Mouse (Mus musculus): ENCODE results near the gene Sh3glb2. TPM values are rescaled to one million over a fixed set of nuclear protein-coding genes. Genes with fewer than 3 reads are reported as not detected.

Sh3glb2 gene
- polyA plus RNA-seq, 1 experiment from 2014 or later = 97.3 TPM

DNA sequence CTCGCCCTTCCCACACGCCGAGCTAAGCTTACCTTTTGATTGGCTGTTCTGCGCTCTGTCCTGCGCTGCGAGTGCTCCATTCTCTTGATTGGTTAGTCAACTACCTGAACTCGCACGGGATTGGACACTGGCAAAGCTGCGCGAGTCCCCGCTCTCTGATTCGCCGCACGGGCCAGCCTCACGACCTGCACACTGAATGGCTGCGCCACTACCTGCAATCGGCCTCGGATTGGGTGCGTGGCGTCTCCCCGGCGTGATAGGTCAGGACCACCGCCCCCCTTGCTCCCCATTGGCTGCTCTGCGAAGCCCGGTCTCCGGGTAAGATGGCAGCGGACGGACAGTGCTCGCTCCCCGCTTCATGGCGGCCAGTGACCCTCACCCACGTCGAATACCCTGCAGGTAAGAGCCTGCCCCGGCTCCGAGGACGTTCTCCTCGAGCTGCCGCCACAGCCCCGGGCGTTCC, 33.0 kb upstream of the Sh3glb2 start, which contains the start of gene Dolpp1:
Gene Dolpp1, plus strand, starts transcription at position 141 of the 463 bp plus-strand sequence.
- Histone ChIP-seq H3K27ac (replicated peaks in 1 of 2; ENCODE audit: control insufficient read depth in 1 of 2, insufficient read depth in 1 of 2, low read depth in 2 of 2, low read length in 2 of 2) (peak within 1 kb of the TSS; percentile 77 to 89), H3K9ac (ENCODE audit: low read length) (peak within 1 kb of the TSS; percentile 83), H3K4me3 (ENCODE audit: control insufficient read depth in 1 of 2, insufficient read depth in 1 of 2, low read depth in 1 of 2, low read length in 2 of 2) (peak within 1 kb of the TSS; percentile 88 to 91), H3K9me3 (ENCODE audit: control insufficient read depth, low read length) (no peaks in the 10 kb centered on the region), H3K4me1 (ENCODE audit: control insufficient read depth in 2 of 2, insufficient read depth in 2 of 2, low read length in 2 of 2) (peaks cover 5 to 14% of the 10 kb centered on the region in 2 experiments), H3K36me3 (ENCODE audit: control insufficient read depth, insufficient read depth, low read length) (peaks cover 23% of the 10 kb centered on the region), H3K27me3 (ENCODE audit: control insufficient read depth, insufficient read depth, low read length) (no peaks in the 10 kb centered on the region), H3K4me2 (ENCODE audit: low read length) (peak within 1 kb of the TSS; percentile 92)
- ATAC-seq (ENCODE audit: insufficient number of reproducible peaks, insufficient read depth, low FRiP score, low read depth) = peak; percentile 96
- WGBS = under 1% methylated on average over 40 of the region's 40 CpGs

DNA sequence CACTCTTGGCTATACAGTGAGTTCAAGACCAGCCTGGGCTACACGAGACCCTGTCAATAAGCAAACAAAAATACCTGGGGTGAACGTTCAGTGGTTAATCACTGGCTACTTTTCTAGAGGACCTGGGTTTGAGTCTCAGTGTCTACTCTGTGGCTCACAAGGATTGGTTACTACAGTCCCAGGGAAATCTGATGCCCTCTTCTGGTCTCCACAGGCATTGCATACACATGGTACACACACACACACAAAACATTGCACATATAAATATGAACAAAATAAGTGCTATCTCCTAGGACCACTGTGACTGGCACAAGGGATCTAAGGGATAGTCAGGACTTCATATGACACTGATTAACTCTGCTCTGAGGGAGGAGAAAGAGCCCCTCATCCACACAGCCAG, 29.9 kb upstream of the Sh3glb2 start:
- Histone ChIP-seq H3K27me3 (ENCODE audit: control insufficient read depth, insufficient read depth, low read length) (no peaks in the 10 kb centered on the region), H3K9me3 (ENCODE audit: control insufficient read depth, low read length) (no peaks in the 10 kb centered on the region), H3K4me1 (ENCODE audit: control insufficient read depth in 2 of 2, insufficient read depth in 2 of 2, low read length in 2 of 2) (peaks cover 5 to 10% of the 10 kb centered on the region in 2 experiments), H3K4me3 (ENCODE audit: control insufficient read depth in 1 of 2, insufficient read depth in 1 of 2, low read depth in 1 of 2, low read length in 2 of 2) (no peak overlapping the region), H3K4me2 (ENCODE audit: low read length) (no peak overlapping the region), H3K9ac (ENCODE audit: low read length) (no peak overlapping the region), H3K27ac (replicated peaks in 1 of 2; ENCODE audit: control insufficient read depth in 1 of 2, insufficient read depth in 1 of 2, low read depth in 2 of 2, low read length in 2 of 2) (no peak overlapping the region), H3K36me3 (ENCODE audit: control insufficient read depth, insufficient read depth, low read length) (peaks cover 18% of the 10 kb centered on the region)
- ATAC-seq (ENCODE audit: insufficient number of reproducible peaks, insufficient read depth, low FRiP score, low read depth) = no peak
- 87% methylated on average over 2 of the region's 2 CpGs for WGBS

DNA sequence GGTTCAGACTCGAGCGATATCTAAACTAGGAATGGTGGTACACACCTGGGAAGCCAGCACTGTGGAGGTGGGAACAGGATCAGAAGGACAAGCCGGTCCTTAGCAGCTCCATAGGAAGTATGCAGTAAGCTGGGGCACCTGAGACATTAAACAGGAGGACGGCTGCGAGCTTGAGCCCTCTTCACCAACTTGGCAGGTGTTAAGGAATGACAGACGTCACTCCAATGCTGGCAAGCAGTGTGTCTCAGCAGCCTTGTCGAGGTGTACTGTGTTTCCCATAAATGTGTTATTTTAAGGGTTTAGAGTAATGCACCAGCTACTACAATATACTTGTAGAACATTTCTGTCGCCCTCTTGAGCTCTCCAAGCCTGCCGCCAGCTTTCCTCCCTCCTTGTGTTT, 27.8 kb upstream of the Sh3glb2 start:
- 0 out of 4 replicates have a peak, but pooled peaks cover 0 to 2% of the 10 kb centered on the region in 2 experiments for H3K4me1 ChIP-seq (ENCODE audit: control insufficient read depth in 2 of 2, insufficient read depth in 2 of 2, low read length in 2 of 2)
- H3K36me3 ChIP-seq (ENCODE audit: control insufficient read depth, insufficient read depth, low read length) = peaks cover 35% of the 10 kb centered on the region
- H3K27ac ChIP-seq (replicated peaks in 1 of 2; ENCODE audit: control insufficient read depth in 1 of 2, insufficient read depth in 1 of 2, low read depth in 2 of 2, low read length in 2 of 2) = no peak overlapping the region
- no peak overlapping the region for H3K4me3 ChIP-seq (ENCODE audit: control insufficient read depth in 1 of 2, insufficient read depth in 1 of 2, low read depth in 1 of 2, low read length in 2 of 2)
- H3K27me3 ChIP-seq (ENCODE audit: control insufficient read depth, insufficient read depth, low read length) = no peaks in the 10 kb centered on the region
- no peak overlapping the region for H3K9ac ChIP-seq (ENCODE audit: low read length)
- WGBS = 73% methylated on average over 9 of the region's 9 CpGs
- ATAC-seq (ENCODE audit: insufficient number of reproducible peaks, insufficient read depth, low FRiP score, low read depth) = no peak
- H3K9me3 ChIP-seq (ENCODE audit: control insufficient read depth, low read length) = no peaks in the 10 kb centered on the region
- H3K4me2 ChIP-seq (ENCODE audit: low read length) = no peak overlapping the region

DNA sequence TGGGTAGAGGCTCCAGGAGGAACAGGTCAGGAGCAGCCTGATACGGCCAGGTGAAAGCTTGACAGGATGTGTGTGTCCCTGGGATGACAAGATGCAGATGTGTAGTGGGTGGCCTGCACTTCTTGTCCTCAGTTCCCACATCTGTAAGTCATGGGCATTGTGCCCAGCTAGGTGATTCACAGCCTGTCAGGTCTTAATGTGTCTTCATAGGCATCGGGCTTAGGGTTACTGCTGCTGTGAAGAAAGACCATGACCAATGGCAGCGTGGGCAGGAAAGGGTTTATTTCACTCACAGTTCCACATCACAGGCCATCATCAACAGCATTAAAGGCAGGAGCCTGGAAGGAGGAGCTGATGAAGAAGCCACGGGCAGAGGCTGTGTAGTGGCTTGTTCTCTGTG, 26.5 kb upstream of the Sh3glb2 start:
- Histone ChIP-seq H3K4me2 (ENCODE audit: low read length) (no peak overlapping the region), H3K4me1 (ENCODE audit: control insufficient read depth in 2 of 2, insufficient read depth in 2 of 2, low read length in 2 of 2) (no peaks in the 10 kb centered on the region), H3K27ac (replicated peaks in 1 of 2; ENCODE audit: control insufficient read depth in 1 of 2, insufficient read depth in 1 of 2, low read depth in 2 of 2, low read length in 2 of 2) (no peak overlapping the region), H3K4me3 (ENCODE audit: control insufficient read depth in 1 of 2, insufficient read depth in 1 of 2, low read depth in 1 of 2, low read length in 2 of 2) (no peak overlapping the region), H3K9ac (ENCODE audit: low read length) (no peak overlapping the region), H3K27me3 (ENCODE audit: control insufficient read depth, insufficient read depth, low read length) (no peaks in the 10 kb centered on the region), H3K9me3 (ENCODE audit: control insufficient read depth, low read length) (no peaks in the 10 kb centered on the region), H3K36me3 (ENCODE audit: control insufficient read depth, insufficient read depth, low read length) (peaks cover 48% of the 10 kb centered on the region)
- no peak for ATAC-seq (ENCODE audit: insufficient number of reproducible peaks, insufficient read depth, low FRiP score, low read depth)
- WGBS = 86% methylated on average over 4 of the region's 4 CpGs

DNA sequence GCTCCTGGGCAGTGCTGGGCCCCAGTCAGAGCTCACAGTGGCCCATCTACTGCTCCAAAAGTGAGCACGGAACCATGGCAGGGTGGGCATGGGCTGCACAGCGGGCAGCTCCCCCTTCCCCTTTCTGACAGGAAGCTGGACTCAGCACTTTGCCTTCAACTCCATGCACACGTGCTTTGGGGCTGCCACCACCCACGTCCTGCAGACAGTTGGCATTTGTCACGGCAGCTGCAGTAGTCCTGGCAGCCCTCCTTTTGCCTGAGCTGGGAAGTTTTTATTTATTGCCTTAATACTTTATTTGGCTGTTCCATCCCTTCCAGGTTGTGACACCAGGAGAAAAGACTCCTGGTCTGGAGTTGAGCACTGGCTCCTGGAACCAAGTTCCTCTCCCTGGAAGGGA, 25.7 kb upstream of the Sh3glb2 start:
- peaks cover 55% of the 10 kb centered on the region for H3K36me3 ChIP-seq (ENCODE audit: control insufficient read depth, insufficient read depth, low read length)
- H3K4me1 ChIP-seq (ENCODE audit: control insufficient read depth in 2 of 2, insufficient read depth in 2 of 2, low read length in 2 of 2) = no peaks in the 10 kb centered on the region
- no peak overlapping the region for H3K9ac ChIP-seq (ENCODE audit: low read length)
- 76% methylated on average over 5 of the region's 5 CpGs for WGBS
- H3K9me3 ChIP-seq (ENCODE audit: control insufficient read depth, low read length) = no peaks in the 10 kb centered on the region
- H3K4me3 ChIP-seq (ENCODE audit: control insufficient read depth in 1 of 2, insufficient read depth in 1 of 2, low read depth in 1 of 2, low read length in 2 of 2) = no peak overlapping the region
- H3K4me2 ChIP-seq (ENCODE audit: low read length) = no peak overlapping the region
- ATAC-seq (ENCODE audit: insufficient number of reproducible peaks, insufficient read depth, low FRiP score, low read depth) = no peak
- no peak overlapping the region for H3K27ac ChIP-seq (replicated peaks in 1 of 2; ENCODE audit: control insufficient read depth in 1 of 2, insufficient read depth in 1 of 2, low read depth in 2 of 2, low read length in 2 of 2)
- no peaks in the 10 kb centered on the region for H3K27me3 ChIP-seq (ENCODE audit: control insufficient read depth, insufficient read depth, low read length)

DNA sequence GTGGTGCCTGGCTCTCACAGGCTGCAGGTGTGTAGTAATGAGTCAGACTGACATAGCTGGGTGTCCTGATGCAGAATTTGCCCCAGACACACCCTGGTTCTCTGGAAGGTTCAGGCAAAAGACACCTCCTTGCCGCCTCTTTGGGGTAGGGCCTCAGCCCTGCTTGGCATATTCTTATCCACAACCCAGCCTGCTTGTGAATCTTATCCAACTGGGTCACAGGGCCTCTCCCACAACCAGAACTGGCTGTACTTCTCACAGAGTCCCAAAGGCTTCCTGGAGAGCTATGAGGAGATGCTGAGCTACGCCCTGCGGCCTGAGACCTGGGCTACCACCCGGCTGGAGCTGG, 22.2 kb upstream of the Sh3glb2 start:
- no peak overlapping the region for H3K4me2 ChIP-seq (ENCODE audit: low read length)
- no peak overlapping the region for H3K9ac ChIP-seq (ENCODE audit: low read length)
- H3K4me1 ChIP-seq (ENCODE audit: control insufficient read depth in 2 of 2, insufficient read depth in 2 of 2, low read length in 2 of 2) = no peaks in the 10 kb centered on the region
- no peak overlapping the region for H3K27ac ChIP-seq (replicated peaks in 1 of 2; ENCODE audit: control insufficient read depth in 1 of 2, insufficient read depth in 1 of 2, low read depth in 2 of 2, low read length in 2 of 2)
- no peak overlapping the region for H3K4me3 ChIP-seq (ENCODE audit: control insufficient read depth in 1 of 2, insufficient read depth in 1 of 2, low read depth in 1 of 2, low read length in 2 of 2)
- no peaks in the 10 kb centered on the region for H3K27me3 ChIP-seq (ENCODE audit: control insufficient read depth, insufficient read depth, low read length)
- no peak for ATAC-seq (ENCODE audit: insufficient number of reproducible peaks, insufficient read depth, low FRiP score, low read depth)
- WGBS = 93% methylated on average over 4 of the region's 4 CpGs
- no peaks in the 10 kb centered on the region for H3K9me3 ChIP-seq (ENCODE audit: control insufficient read depth, low read length)
- peaks cover 90% of the 10 kb centered on the region for H3K36me3 ChIP-seq (ENCODE audit: control insufficient read depth, insufficient read depth, low read length)

DNA sequence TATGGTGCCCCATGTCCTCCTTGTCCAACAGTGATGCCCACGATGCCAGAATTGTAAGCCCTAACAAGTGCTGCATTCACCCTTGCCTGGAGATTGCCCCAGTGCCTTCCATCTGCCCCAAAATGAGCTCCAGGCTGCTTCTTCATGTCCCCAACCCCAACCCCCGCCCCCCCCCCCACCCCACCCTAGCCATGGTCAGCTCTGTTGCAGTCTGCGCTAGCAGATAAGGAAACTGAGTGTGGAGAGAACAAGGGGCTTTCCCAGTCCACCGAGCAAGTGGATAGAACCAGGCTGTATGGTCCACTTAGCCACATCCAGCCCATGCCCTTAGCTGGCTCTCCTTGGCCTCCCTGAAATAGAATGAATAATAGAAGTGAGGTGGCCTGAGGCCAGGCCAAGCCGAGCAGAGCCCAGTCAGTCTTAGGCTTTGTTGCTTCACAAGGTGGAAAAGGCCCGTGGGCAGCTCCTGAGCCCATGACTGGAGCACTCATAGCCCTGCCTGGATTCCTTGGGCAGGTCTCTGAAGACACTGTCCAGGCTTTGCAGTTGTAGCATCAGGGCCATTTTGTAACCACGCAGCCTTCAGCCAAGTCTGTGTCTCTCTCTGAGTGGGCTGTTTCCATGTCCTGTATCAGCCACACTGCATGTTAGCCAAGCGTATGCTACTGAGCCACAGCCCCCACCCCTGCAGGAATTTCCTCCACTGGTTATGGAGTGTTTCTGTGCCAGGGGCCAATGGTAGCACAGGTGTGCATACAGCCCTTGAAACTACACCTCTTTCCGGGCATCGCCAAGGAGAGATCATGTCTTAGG, 21.6 kb upstream of the Sh3glb2 start:
- no peak overlapping the region for H3K4me3 ChIP-seq (ENCODE audit: control insufficient read depth in 1 of 2, insufficient read depth in 1 of 2, low read depth in 1 of 2, low read length in 2 of 2)
- no peaks in the 10 kb centered on the region for H3K4me1 ChIP-seq (ENCODE audit: control insufficient read depth in 2 of 2, insufficient read depth in 2 of 2, low read length in 2 of 2)
- peaks cover 95% of the 10 kb centered on the region for H3K36me3 ChIP-seq (ENCODE audit: control insufficient read depth, insufficient read depth, low read length)
- no peak overlapping the region for H3K9ac ChIP-seq (ENCODE audit: low read length)
- ATAC-seq (ENCODE audit: insufficient number of reproducible peaks, insufficient read depth, low FRiP score, low read depth) = no peak
- no peak overlapping the region for H3K27ac ChIP-seq (replicated peaks in 1 of 2; ENCODE audit: control insufficient read depth in 1 of 2, insufficient read depth in 1 of 2, low read depth in 2 of 2, low read length in 2 of 2)
- 80% methylated on average over 10 of the region's 10 CpGs for WGBS
- no peak overlapping the region for H3K4me2 ChIP-seq (ENCODE audit: low read length)
- no peaks in the 10 kb centered on the region for H3K9me3 ChIP-seq (ENCODE audit: control insufficient read depth, low read length)
- no peaks in the 10 kb centered on the region for H3K27me3 ChIP-seq (ENCODE audit: control insufficient read depth, insufficient read depth, low read length)

DNA sequence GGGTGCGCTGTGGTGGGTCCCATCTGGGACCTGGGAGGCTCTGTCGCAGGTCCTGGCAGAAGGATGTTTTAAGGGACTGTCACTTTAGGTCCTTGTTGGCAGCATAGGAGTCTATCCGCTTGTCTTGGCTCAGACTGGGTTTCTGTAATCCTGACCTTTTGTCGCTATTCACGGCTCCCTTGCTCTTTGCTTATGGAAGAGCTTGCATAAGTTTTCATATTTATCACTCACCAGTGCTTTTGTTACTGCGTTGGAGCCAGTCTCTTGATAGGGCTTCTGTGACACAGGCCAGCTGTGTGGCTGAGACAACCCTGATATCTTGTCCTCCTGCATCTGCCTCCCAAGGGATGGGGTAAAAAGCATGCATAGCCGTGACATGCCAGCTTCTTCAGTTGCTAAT, 20.2 kb upstream of the Sh3glb2 start:
- ATAC-seq (ENCODE audit: insufficient number of reproducible peaks, insufficient read depth, low FRiP score, low read depth) = no peak
- Histone ChIP-seq H3K36me3 (ENCODE audit: control insufficient read depth, insufficient read depth, low read length) (peaks cover 98% of the 10 kb centered on the region), H3K4me3 (ENCODE audit: control insufficient read depth in 1 of 2, insufficient read depth in 1 of 2, low read depth in 1 of 2, low read length in 2 of 2) (no peak overlapping the region), H3K4me2 (ENCODE audit: low read length) (no peak overlapping the region), H3K9me3 (ENCODE audit: control insufficient read depth, low read length) (no peaks in the 10 kb centered on the region), H3K4me1 (ENCODE audit: control insufficient read depth in 2 of 2, insufficient read depth in 2 of 2, low read length in 2 of 2) (no peaks in the 10 kb centered on the region), H3K27me3 (ENCODE audit: control insufficient read depth, insufficient read depth, low read length) (no peaks in the 10 kb centered on the region), H3K9ac (ENCODE audit: low read length) (no peak overlapping the region), H3K27ac (replicated peaks in 1 of 2; ENCODE audit: control insufficient read depth in 1 of 2, insufficient read depth in 1 of 2, low read depth in 2 of 2, low read length in 2 of 2) (no peak overlapping the region)
- WGBS = 81% methylated on average over 7 of the region's 7 CpGs
